Mouse (Mus musculus) bone marrow macrophage, adult 2 months (primary cell): ENCODE results near the gene Farsa.

Experiments used
- CTCF ChIP-seq: IDR thresholded peaks from 2 replicates; pipeline ENCODE4 v1.5.1; 2012; ENCODE audit warnings: low read depth, mild to moderate bottlenecking, low read length, moderate library complexity
- POLR2A ChIP-seq: IDR thresholded peaks from 2 replicates; pipeline ENCODE4 v1.6.1; 2012; ENCODE audit warnings: mild to moderate bottlenecking, low read depth, low read length, borderline replicate concordance

GRCm38 (mm10) chr8:84811303-84811702, 45.5 kb upstream of the Farsa start:
- TF ChIP-seq CTCF (no peak), POLR2A (no peak)
